Mouse (Mus musculus) stomach, embryonic 14.5 days (tissue): ENCODE results near the gene Uqcc1. TPM values are rescaled to one million over a fixed set of nuclear protein-coding genes. Genes with fewer than 3 reads are reported as not detected.
"Not testable (repeated sequence)": the region's sequence is repeated elsewhere in the genome, so short reads cannot be mapped to it uniquely, and the experiment has no call there.

Experiments used
- ATAC-seq: fragments of 200-750 bp; cut with Nextera tagmentation; 2 replicates; pipeline ENCODE4 v1.8.0; 2017; ENCODE audit warnings: low read depth, moderate TSS enrichment; ENCODE audit not compliant: insufficient number of reproducible peaks, insufficient read depth, low FRiP score
- H3K27ac ChIP-seq: fragments of 300-500 bp; sonication (generic); 2 replicates; pipeline ENCODE4 v1.5.1; 2014; ENCODE audit warnings: mild to moderate bottlenecking, low read length, moderate library complexity, mixed read lengths
- H3K27me3 ChIP-seq: fragments of 300-500 bp; sonication (generic); 2 replicates; pipeline ENCODE4 v1.6.1; 2014; ENCODE audit warnings: low read length, control low read depth, mixed read lengths; ENCODE audit not compliant: control insufficient read depth, insufficient read depth
- H3K36me3 ChIP-seq: fragments of 300-500 bp; sonication (generic); 2 replicates; pipeline ENCODE4 v1.6.1; 2014; ENCODE audit warnings: mild to moderate bottlenecking, control low read depth, low read length, moderate library complexity, mixed read lengths; ENCODE audit not compliant: control insufficient read depth, insufficient read depth
- H3K4me1 ChIP-seq: fragments of 300-500 bp; sonication (generic); 2 replicates; pipeline ENCODE4 v1.6.1; 2014; ENCODE audit warnings: low read length, control low read depth, mixed read lengths; ENCODE audit not compliant: control insufficient read depth, insufficient read depth
- H3K4me2 ChIP-seq: fragments of 300-500 bp; sonication (generic); replicated peaks from 2 replicates; pipeline ENCODE4 v1.6.1; 2014; ENCODE audit warnings: low read depth, low read length, control low read depth
- H3K4me3 ChIP-seq: fragments of 300-500 bp; sonication (generic); 2 replicates; pipeline ENCODE4 v1.5.1; 2014; ENCODE audit warnings: low read depth, low read length, control low read depth
- H3K9ac ChIP-seq: fragments of 300-500 bp; sonication (generic); replicated peaks from 2 replicates; pipeline ENCODE4 v1.6.1; 2014; ENCODE audit warnings: low read depth, mild to moderate bottlenecking, control low read depth, low read length, moderate library complexity, mixed read lengths
- H3K9me3 ChIP-seq: fragments of 300-500 bp; sonication (generic); 2 replicates; pipeline ENCODE4 v1.6.1; 2016; ENCODE audit warnings: low read depth, low read length, control low read depth; ENCODE audit not compliant: control insufficient read depth
- WGBS: fragments of 180-500 bp; shearing (Covaris S2); extraction: QIAGEN DNeasy Blood & Tissue Kit; methylation state at CpG from one replicate; pipeline ENCODE4 v1.1.7; 2014; 5-methylcytosine and 5-hydroxymethylcytosine counted together
- polyA plus RNA-seq: library from polyadenylated mRNA; unstranded; fragments of >200 nt; fragmentation: Nextera tagmentation; extraction: Ambion mirVana; gene quantifications from 2 replicates; pipeline ENCODE4 v1.2.1, GENCODE M21; 2014

Uqcc1 gene
- polyA plus RNA-seq, 1 experiment from 2014 or later = 56.3 TPM

DNA sequence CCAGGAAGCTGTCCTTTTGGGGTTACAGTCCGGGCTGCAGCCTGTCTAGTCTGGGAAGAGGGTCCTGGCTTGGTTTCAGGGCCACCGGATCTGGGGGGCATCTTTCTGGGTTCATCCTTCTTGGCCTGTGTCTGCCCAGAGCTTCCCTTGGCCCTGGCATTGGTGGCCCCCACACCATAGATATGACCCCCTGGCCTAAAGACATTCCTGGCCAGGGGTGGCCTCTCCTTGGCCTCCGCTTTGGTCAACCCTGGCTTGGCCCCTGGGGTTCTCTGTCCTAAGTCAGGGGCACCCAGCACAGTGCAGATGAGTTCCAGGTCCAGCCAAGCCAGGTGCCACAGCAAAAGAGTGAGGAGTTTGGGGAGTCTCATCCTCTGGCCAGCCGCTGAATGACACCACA is 14.6 kb upstream of the Uqcc1 start:
- Histone ChIP-seq H3K9me3 (no peaks in the 10 kb centered on the region), H3K4me1 (peaks cover 19% of the 10 kb centered on the region), H3K36me3 (no peaks in the 10 kb centered on the region), H3K4me3 (0 out of 2 replicates have a peak overlapping the region, but pooled peaks have one; percentile 2), H3K9ac (no peak overlapping the region), H3K27ac (peak overlapping the region; percentile 55; the same call in 1 of the 2 replicates), H3K4me2 (0 out of 2 replicates have a peak overlapping the region, but pooled peaks have one; percentile 14), H3K27me3 (no peaks in the 10 kb centered on the region)
- no peak for ATAC-seq
- WGBS = 81% methylated on average over 4 of the region's 4 CpGs

DNA sequence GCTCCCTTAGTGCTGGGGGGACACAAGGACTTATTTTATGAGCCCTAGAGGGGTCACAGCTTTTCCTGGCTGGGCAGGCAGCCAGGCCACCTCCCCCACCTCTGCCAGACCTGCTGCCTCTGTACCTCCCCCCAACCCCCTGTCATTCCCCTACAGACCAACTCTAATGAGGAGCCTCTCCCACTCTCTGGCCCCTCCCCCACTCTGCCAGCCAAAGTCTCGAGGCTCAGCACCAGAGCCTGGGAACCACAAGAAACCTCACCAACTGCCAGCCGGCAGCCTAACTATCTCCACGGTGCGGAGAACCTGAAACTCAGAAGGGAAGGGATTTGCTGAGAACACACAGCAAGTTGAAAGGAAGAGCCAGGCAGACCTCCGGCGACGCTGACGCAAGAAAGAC is 13.4 kb upstream of the Uqcc1 start:
- Histone ChIP-seq H3K27ac (no peak overlapping the region), H3K9ac (no peak overlapping the region), H3K36me3 (no peaks in the 10 kb centered on the region), H3K4me1 (peaks cover 19% of the 10 kb centered on the region), H3K9me3 (no peaks in the 10 kb centered on the region), H3K4me2 (peak overlapping the region; percentile 22; the same call in 1 of the 2 replicates), H3K4me3 (no peak overlapping the region), H3K27me3 (no peaks in the 10 kb centered on the region)
- no peak for ATAC-seq
- 5% methylated on average over 8 of the region's 8 CpGs for WGBS

DNA sequence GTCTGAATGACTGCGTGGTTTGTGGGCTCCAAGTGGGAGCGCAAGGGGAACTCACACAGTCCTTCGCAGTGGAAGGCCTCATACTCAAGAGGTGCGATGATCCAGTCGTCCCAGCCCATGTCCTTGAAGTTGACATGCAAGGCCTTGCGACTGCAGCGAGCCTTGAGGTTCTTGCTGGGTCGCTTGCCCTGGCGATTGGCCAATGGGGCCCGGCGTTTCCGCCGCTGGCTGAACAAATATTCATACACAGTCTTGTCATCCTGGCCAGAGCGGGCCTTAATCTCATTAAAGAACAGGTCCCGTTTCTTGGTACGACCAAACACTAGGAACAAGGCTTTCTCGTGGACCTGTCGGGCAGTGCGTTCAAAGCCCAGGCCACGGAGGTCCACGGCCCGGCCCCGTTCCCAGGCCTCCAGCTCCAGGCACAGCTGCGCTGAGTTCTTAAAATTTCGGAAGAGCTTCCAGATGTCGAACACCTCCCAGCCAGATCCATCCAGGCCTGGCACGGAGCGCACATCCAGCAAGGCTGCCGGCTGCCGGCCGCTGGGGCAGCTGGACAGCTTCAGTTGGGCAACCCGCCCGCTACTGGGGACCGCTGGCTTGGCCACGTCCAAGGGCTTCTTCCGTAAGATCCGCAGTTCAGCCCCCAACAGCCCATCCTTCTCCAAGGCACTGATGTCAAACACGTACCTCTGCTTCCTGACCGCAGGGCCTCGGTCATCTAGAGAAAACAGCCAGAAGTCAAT is 11.8 kb upstream of the Uqcc1 start:
- 84% methylated on average over 40 of the region's 40 CpGs for WGBS
- no peak overlapping the region for H3K4me3 ChIP-seq
- H3K27ac ChIP-seq = no peak overlapping the region
- H3K27me3 ChIP-seq = no peaks in the 10 kb centered on the region
- H3K4me1 ChIP-seq = peaks cover 19% of the 10 kb centered on the region
- H3K9me3 ChIP-seq = no peaks in the 10 kb centered on the region
- no peak overlapping the region for H3K9ac ChIP-seq
- H3K4me2 ChIP-seq = no peak overlapping the region
- no peaks in the 10 kb centered on the region for H3K36me3 ChIP-seq
- no peak for ATAC-seq

DNA sequence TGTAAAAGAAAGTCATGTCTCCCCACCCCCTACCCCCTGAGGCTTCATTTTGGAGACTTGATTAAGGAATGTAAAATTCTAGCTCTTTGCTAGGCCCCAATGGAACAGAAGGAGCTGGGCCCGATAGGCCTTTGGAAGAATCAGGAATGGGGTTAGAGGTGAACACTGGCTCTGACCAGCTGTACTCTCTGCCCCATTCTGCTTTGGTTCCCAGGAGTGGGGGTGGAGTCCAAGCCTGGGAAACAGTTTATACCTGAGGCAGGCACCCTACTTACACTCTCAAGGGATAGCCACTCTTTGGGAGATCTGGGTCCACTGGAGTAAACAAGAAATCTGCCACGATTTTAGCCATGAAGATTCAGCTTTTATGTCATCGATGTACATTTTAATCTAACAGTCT is 10.6 kb upstream of the Uqcc1 start, which contains the start of gene Gm15557:
Gm15557 (plus strand) TSS at position 48 of the 400 bp plus-strand sequence.
- Histone ChIP-seq H3K27ac (no peak within 1 kb of the TSS), H3K4me2 (no peak within 1 kb of the TSS), H3K4me3 (no peak within 1 kb of the TSS), H3K27me3 (no peaks in the 10 kb centered on the region), H3K9ac (no peak within 1 kb of the TSS), H3K9me3 (no peaks in the 10 kb centered on the region), H3K4me1 (peaks cover 15% of the 10 kb centered on the region), H3K36me3 (no peaks in the 10 kb centered on the region)
- 85% methylated on average over 3 of the region's 3 CpGs for WGBS
- ATAC-seq = no peak

- Histone ChIP-seq H3K36me3 (no peaks in the 10 kb centered on the region), H3K9ac (no peak overlapping the region), H3K4me2 (no peak overlapping the region), H3K9me3 (no peaks in the 10 kb centered on the region), H3K27ac (no peak overlapping the region), H3K4me3 (no peak overlapping the region), H3K27me3 (no peaks in the 10 kb centered on the region), H3K4me1 (peaks cover 10% of the 10 kb centered on the region)
- ATAC-seq = no peak
- 68% methylated on average over 7 of the region's 7 CpGs for WGBS
These were observed 9.9 kb upstream of the Uqcc1 start for GRCm38 (mm10) chr2:155939897-155940529.

- no peaks in the 10 kb centered on the region for H3K27me3 ChIP-seq
- H3K36me3 ChIP-seq = no peaks in the 10 kb centered on the region
- H3K27ac ChIP-seq = no peak overlapping the region
- ATAC-seq = no peak
- peaks cover 7% of the 10 kb centered on the region for H3K4me1 ChIP-seq
- H3K4me3 ChIP-seq = peak overlapping the region; percentile 56
- H3K9me3 ChIP-seq = no peaks in the 10 kb centered on the region
- peak overlapping the region; percentile 75 for H3K4me2 ChIP-seq
- 74% methylated on average over 7 of the region's 7 CpGs for WGBS
- H3K9ac ChIP-seq = peak overlapping the region; percentile 50
These were observed 1.3 kb downstream of the Uqcc1 start for GRCm38 (mm10) chr2:155928711-155929345.

- not testable (repeated sequence) for H3K4me3 ChIP-seq, H3K27ac ChIP-seq, H3K9ac ChIP-seq, H3K36me3 ChIP-seq, H3K27me3 ChIP-seq, H3K4me1 ChIP-seq, H3K9me3 ChIP-seq, H3K4me2 ChIP-seq, ATAC-seq
- WGBS = 93% methylated on average over 6 of the region's 6 CpGs
These were observed 4.9 kb downstream of the Uqcc1 start for GRCm38 (mm10) chr2:155925213-155925612.

GRCm38 (mm10) chr2:155923143-155923542 is 7.0 kb downstream of the Uqcc1 start:
- Histone ChIP-seq H3K27ac (no peak overlapping the region), H3K4me2 (no peak overlapping the region), H3K36me3 (peaks cover 11% of the 10 kb centered on the region; the same call in 1 of the 2 replicates), H3K4me3 (no peak overlapping the region), H3K9ac (no peak overlapping the region), H3K9me3 (no peaks in the 10 kb centered on the region), H3K27me3 (no peaks in the 10 kb centered on the region), H3K4me1 (no peaks in the 10 kb centered on the region)
- no peak for ATAC-seq
- WGBS = 95% methylated on average over 7 of the region's 7 CpGs
